Mouse (Mus musculus): Measurements from ENCODE around the gene Uox.

Gene Uox

GRCm38 (mm10) chr3:146620555-146621249 lies 50.5 kb downstream of the Uox start:
- peak; percentile 83 to 89 for DNase-seq (ENCODE audit: low spot score in 2 of 2)

- DNase-seq (ENCODE audit: low spot score in 2 of 2) = peak; percentile 35 to 72
Measured at GRCm38 (mm10) chr3:146621966-146622365, 51.7 kb downstream of the Uox start.

GRCm38 (mm10) chr3:146625766-146626165 lies 55.5 kb downstream of the Uox start:
- DNase-seq (ENCODE audit: low spot score in 2 of 2) = peak; percentile 22 to 28

GRCm38 (mm10) chr3:146628227-146628982 lies 58.2 kb downstream of the Uox start:
- DNase-seq (ENCODE audit: low spot score in 2 of 2) = no peak

- DNase-seq (ENCODE audit: low spot score in 2 of 2) = no peak
Measured at GRCm38 (mm10) chr3:146632506-146632905, 62.3 kb downstream of the Uox start.

GRCm38 (mm10) chr3:146641818-146642427 lies 71.7 kb downstream of the Uox start:
- no peak for DNase-seq (ENCODE audit: low spot score in 2 of 2)

GRCm38 (mm10) chr3:146649311-146649894 lies 79.2 kb downstream of the Uox start:
- no peak for DNase-seq (ENCODE audit: low spot score in 2 of 2)

- no peak for DNase-seq (ENCODE audit: low spot score in 2 of 2)
Measured at GRCm38 (mm10) chr3:146650716-146651115, 80.5 kb downstream of the Uox start.

GRCm38 (mm10) chr3:146651217-146651616 lies 81.0 kb downstream of the Uox start, which contains the start of gene 4930503B20Rik:
Gene 4930503B20Rik, minus strand, starts transcription at chr3:146651317.
- DNase-seq (ENCODE audit: low spot score in 2 of 2) = no peak

GRCm38 (mm10) chr3:146652431-146652830 lies 82.2 kb downstream of the Uox start:
- no peak for DNase-seq (ENCODE audit: low spot score in 2 of 2)

- no peak for DNase-seq (ENCODE audit: low spot score in 2 of 2)
Measured at GRCm38 (mm10) chr3:146653692-146654091, 83.5 kb downstream of the Uox start.

GRCm38 (mm10) chr3:146655111-146655577 lies 84.9 kb downstream of the Uox start:
- DNase-seq (ENCODE audit: low spot score in 2 of 2) = no peak

GRCm38 (mm10) chr3:146657433-146657832 lies 87.2 kb downstream of the Uox start:
- no peak for DNase-seq (ENCODE audit: low spot score in 2 of 2)

- no peak for DNase-seq (ENCODE audit: low spot score in 2 of 2)
Measured at GRCm38 (mm10) chr3:146658061-146658639, 87.9 kb downstream of the Uox start.

- DNase-seq (ENCODE audit: low spot score in 2 of 2) = no peak
Measured at GRCm38 (mm10) chr3:146659321-146659720, 89.1 kb downstream of the Uox start.

- DNase-seq (ENCODE audit: low spot score in 2 of 2) = no peak
Measured at GRCm38 (mm10) chr3:146661001-146661400, 90.8 kb downstream of the Uox start.

GRCm38 (mm10) chr3:146661907-146662306 lies 91.7 kb downstream of the Uox start:
- DNase-seq (ENCODE audit: low spot score in 2 of 2) = no peak

- DNase-seq (ENCODE audit: low spot score in 2 of 2) = no peak
Measured at GRCm38 (mm10) chr3:146671121-146671520, 100.9 kb downstream of the Uox start.

GRCm38 (mm10) chr3:146675101-146675500 lies 104.9 kb downstream of the Uox start:
- no peak for DNase-seq (ENCODE audit: low spot score in 2 of 2)

- no peak for DNase-seq (ENCODE audit: low spot score in 2 of 2)
Measured at GRCm38 (mm10) chr3:146676193-146676592, 106.0 kb downstream of the Uox start.

- no peak for DNase-seq (ENCODE audit: low spot score in 2 of 2)
Measured at GRCm38 (mm10) chr3:146679646-146680045, 109.4 kb downstream of the Uox start.

- DNase-seq (ENCODE audit: low spot score in 2 of 2) = no peak
Measured at GRCm38 (mm10) chr3:146680625-146681024, 110.4 kb downstream of the Uox start.

Measured in right cerebral cortex, postnatal 36 days (tissue).